Mouse (Mus musculus) gastrocnemius, postnatal 4 days (tissue): ENCODE results near the gene Gm10251. TPM values are rescaled to one million over a fixed set of nuclear protein-coding genes. Genes with fewer than 3 reads are reported as not detected.
"Not testable (repeated sequence)": the region's sequence is repeated elsewhere in the genome, so short reads cannot be mapped to it uniquely, and the experiment has no call there.

Experiments used
- DNase-seq, 2 experiments: peaks; one replicate each; pipeline ENCODE4 v3.0.0; 2021 to 2022; ENCODE audit warnings: low spot score in 2 of 2, mixed read lengths in 2 of 2
- long read RNA-seq, 2 experiments: library from polyadenylated mRNA; stranded (forward); transcript quantifications; one replicate each; pipeline ENCODE4 v2.0.0; 2021
- total RNA-seq, 2 experiments: library from RNA; stranded (reverse); gene quantifications; 2 replicates each; pipeline ENCODE4 v1.2.3; 2021

Gm10251 gene
- not detected for total RNA-seq
- long read RNA-seq, experiment 1: 0 reads
- long read RNA-seq, experiment 2: 0 reads

DNA sequence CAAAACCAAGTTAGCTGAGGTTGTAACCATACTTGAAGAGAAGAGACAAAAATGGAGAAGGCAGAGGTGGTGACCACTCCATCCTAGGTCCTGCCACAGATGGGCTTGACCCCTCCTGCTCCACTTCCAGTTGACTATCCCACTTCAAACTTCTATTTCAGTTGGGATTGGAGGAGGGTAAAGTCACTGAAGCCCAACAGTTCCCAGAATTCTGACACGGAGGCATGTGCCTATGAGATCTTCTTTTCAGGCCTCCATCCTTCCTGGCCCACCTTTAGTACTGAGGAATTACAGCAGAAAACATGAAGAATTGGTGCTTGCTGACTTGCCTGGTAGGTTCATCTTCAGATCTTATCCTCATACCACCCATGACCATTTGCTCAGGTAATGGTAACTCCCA lies at the start of gene Gm10251:
Gm10251 (minus strand) TSS at position 101 of the 400 bp plus-strand sequence.
- not testable (repeated sequence) for DNase-seq

GRCm38 (mm10) chr14:6720151-6720550 lies 36.2 kb upstream of the Gm10251 start, which contains the start of gene Gm8050:
Gm8050 (minus strand) TSS chr14:6720251.
- not testable (repeated sequence) for DNase-seq

DNA sequence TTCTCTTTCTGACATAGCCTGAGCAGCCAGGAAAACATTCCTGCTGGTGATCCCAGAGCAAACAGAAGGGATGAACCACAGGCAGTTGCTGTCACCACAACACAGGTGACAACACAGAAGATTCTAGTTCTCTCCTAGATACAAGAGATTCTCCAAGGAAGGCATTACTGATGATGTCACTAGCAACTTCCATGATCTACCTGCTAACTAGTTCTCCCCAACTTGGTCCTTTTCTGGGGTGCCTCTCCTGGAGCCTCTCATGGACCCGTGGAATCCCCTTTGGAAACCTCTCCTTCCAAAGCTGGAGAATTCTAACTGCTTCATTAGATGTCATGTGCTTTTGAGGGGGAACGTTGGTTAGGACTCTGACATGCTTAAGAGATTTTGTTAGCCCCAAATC lies 61.7 kb downstream of the Gm10251 start, which contains the start of gene Gm3460:
Gm3460 (minus strand) TSS at position 101 of the 400 bp plus-strand sequence.
- DNase-seq: not testable (repeated sequence)

DNA sequence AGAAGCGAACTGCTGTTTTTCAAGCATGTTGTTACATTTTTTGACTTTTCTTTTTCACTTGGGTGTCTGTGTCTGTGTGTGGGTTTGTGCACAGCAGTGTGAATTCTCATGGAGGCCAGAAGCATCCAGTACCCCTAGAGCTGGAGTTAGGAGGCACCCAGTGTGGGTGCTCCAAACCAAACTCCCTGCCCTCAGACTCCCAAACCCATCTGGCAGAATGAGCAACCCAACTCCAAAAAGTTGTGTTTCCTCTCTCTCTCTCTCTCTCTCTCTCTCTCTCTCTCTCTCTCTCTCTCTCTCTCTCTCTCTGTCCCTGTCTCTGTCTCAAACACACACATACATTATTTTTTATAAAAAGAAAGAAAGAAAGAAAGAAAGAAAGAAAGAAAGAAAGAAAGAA lies 77.5 kb downstream of the Gm10251 start:
- peak; percentile 6 to 16 for DNase-seq

- DNase-seq: peak; percentile 7 to 11
Observed at GRCm38 (mm10) chr14:6605004-6605403, 79.0 kb downstream of the Gm10251 start.

GRCm38 (mm10) chr14:6604551-6604950 lies 79.4 kb downstream of the Gm10251 start:
- peak; percentile 3 to 9 for DNase-seq

DNA sequence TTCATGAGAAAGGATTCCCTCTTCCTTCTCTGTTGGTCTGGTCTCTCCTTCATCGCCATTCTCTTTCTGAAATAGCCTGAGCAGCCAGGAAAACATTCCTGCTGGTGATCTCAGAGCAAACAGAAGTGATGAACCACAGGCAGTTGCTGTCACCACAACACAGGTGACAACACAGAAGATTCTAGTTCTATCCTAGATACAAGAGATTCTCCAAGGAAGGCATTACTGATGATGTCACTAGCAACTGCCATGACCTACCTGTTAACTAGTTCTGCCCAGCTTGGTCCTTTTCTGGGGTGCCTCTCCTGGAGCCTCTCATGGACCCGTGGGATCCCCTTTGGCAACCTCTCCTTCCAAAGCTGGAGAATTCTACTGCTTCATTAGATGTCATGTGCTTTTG lies 93.5 kb downstream of the Gm10251 start, which contains the start of gene Gm3629:
Gm3629 (minus strand) TSS at position 101 of the 400 bp plus-strand sequence.
- DNase-seq: not testable (repeated sequence)

Other genes starting within 250 kb of the Gm10251 start
- not detected for gene Gm3594, start 239.6 kb downstream of the Gm10251 start, total RNA-seq
- not detected for gene Gm8356, start 146.9 kb downstream of the Gm10251 start, total RNA-seq
- 1 to 10 TPM; 1.5 TPM for gene Gm3629, start 93.6 kb downstream of the Gm10251 start, total RNA-seq
- gene Gm3460, start 61.8 kb downstream of the Gm10251 start, total RNA-seq: not detected
- gene Gm8050, start 36.1 kb upstream of the Gm10251 start, total RNA-seq: not detected
- gene Gm3636, start 58.2 kb upstream of the Gm10251 start, total RNA-seq: 1 to 10 TPM; 3.9 to 4.9 TPM
- under 1 TPM in 1 of 2 experiments, not detected in 1; 0.26 TPM for gene Gm8362, start 90.2 kb upstream of the Gm10251 start, total RNA-seq
- not detected for gene Gm3642, start 156.1 kb upstream of the Gm10251 start, total RNA-seq
- 1 to 10 TPM in 1 of 2 experiments, under 1 TPM in 1; 0.69 to 2.2 TPM for gene Gm3667, start 205.8 kb upstream of the Gm10251 start, total RNA-seq